In the genomic region with DNA sequence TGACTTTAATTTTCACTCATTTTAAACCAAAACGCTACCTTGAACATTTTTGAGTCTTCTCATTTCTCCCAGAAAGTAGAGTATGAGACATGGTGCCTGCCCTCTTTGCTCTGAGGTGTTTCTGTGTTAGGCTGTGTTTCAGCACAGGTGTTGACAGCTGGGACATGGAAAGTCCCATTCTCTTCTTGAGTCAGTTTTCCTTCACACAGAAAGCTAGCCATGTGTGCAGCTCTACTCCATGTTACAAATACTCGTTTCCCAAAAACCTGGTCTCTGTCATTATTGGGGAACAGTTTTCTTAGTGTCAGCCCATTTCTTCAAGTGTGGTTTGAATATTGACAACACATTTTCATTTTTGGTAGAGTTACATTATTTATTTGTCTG, we compare ENCODE assay signal across 14 mouse cellular contexts.
"Had no signal": no experiment of that assay in that cellular context is flagged by ENCODE, and none has a peak within 500 bp of the region (broad histone marks: within the 10 kb centered on the region; RNA-seq: fewer than 3 reads in every experiment).

No protein-coding gene starts in this region.

- H3K9me3 ChIP-seq: lung, embryonic 15.5 days; megakaryocyte, embryonic 14.5 days; midbrain, embryonic 13.5 days; midbrain, embryonic 15.5 days; neural tube, embryonic 12.5 days had no signal

- H3K4me1 ChIP-seq: neural tube, embryonic 12.5 days had no signal

- H3K27ac ChIP-seq: lung, embryonic 15.5 days; macrophage; midbrain, embryonic 13.5 days; midbrain, embryonic 15.5 days; neural tube, embryonic 12.5 days had no signal

- ATAC-seq: liver, postnatal 0 days; midbrain, embryonic 13.5 days; midbrain, embryonic 15.5 days had no signal

- H3K9ac ChIP-seq: liver, postnatal 0 days; lung, embryonic 15.5 days; midbrain, embryonic 13.5 days; midbrain, embryonic 15.5 days; neural tube, embryonic 12.5 days had no signal

- DNase-seq: liver, postnatal 0 days; lung, adult 2 months; lung, postnatal 14 days; lung, postnatal 36 days; right cerebral cortex, postnatal 14 days; thymus, adult 18-20 months; thymus, postnatal 14 days; thymus, postnatal 36 days had no signal

- H3K27me3 ChIP-seq: lung, embryonic 15.5 days; megakaryocyte, embryonic 14.5 days; midbrain, embryonic 13.5 days; midbrain, embryonic 15.5 days; neural tube, embryonic 12.5 days had no signal

- H3K36me3 ChIP-seq: lung, embryonic 15.5 days; midbrain, embryonic 13.5 days; midbrain, embryonic 15.5 days; neural tube, embryonic 12.5 days had no signal

- H3K4me3 ChIP-seq: lung, embryonic 15.5 days; megakaryocyte, embryonic 14.5 days; midbrain, embryonic 13.5 days; midbrain, embryonic 15.5 days; neural tube, embryonic 12.5 days had no signal
